Mouse (Mus musculus) E14TG2a.4 (cell line): Measurements from ENCODE around the gene Gm28038.

ENCODE experiments used
- CTCF ChIP-seq: conservative IDR thresholded peaks from 2 replicates; pipeline ENCODE4 v1.5.1; 2014; ENCODE audit warnings: low read length
- NANOG ChIP-seq: IDR thresholded peaks from 2 replicates; pipeline ENCODE4 v1.6.1; 2014; ENCODE audit warnings: borderline replicate concordance, low read length, mixed read lengths
- POU5F1 ChIP-seq: IDR thresholded peaks from 2 replicates; pipeline ENCODE4 v1.6.1; 2014; ENCODE audit warnings: low read length, borderline replicate concordance

DNA sequence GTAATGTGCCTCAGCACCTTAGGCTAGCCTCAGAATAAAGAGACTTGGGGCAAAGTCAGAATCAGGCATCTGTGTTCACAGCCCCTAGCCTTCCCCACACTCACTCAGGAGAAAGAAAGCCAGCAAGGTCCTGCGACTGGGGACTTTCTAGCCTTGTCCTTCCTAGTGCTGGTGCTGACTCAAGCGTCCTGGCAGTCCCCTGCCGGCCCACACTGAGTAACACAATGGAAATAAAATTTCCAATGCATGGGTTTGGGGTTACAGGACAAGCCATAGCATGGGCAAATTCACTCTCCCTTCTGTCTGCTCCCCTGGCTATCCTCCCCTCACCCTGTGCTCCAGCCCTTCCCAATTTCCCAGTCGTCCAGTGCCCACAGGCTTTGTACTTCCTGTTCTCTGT, 12.5 kb upstream of the Gm28038 start:
- TF ChIP-seq CTCF (no peak), POU5F1 (no peak), NANOG (no peak)
